Mouse (Mus musculus) forebrain, embryonic 12.5 days (tissue): Measurements from ENCODE around the gene Mapkapk2. TPM values are rescaled to one million over a fixed set of nuclear protein-coding genes. Genes with fewer than 3 reads are reported as not detected.

Experiments used
- ATAC-seq: fragments of 200-750 bp; cut with Nextera tagmentation; 2 replicates; pipeline ENCODE4 v1.8.0; 2017; ENCODE audit warnings: moderate TSS enrichment; ENCODE audit not compliant: low FRiP score
- H3K27ac ChIP-seq: fragments of 300-500 bp; sonication (generic); 2 replicates; pipeline ENCODE4 v1.5.1; 2016; ENCODE audit warnings: mild to moderate bottlenecking
- H3K27me3 ChIP-seq: fragments of 300-500 bp; sonication (generic); 2 replicates; pipeline ENCODE4 v1.6.1; 2016; ENCODE audit warnings: mild to moderate bottlenecking
- H3K36me3 ChIP-seq: fragments of 300-500 bp; sonication (generic); replicated peaks from 2 replicates; pipeline ENCODE4 v1.6.1; 2016; ENCODE audit warnings: mild to moderate bottlenecking
- H3K4me1 ChIP-seq: fragments of 300-500 bp; sonication (generic); 2 replicates; pipeline ENCODE4 v1.6.1; 2016
- H3K4me2 ChIP-seq: fragments of 300-500 bp; sonication (generic); 2 replicates; pipeline ENCODE4 v1.6.1; 2016; ENCODE audit warnings: mild to moderate bottlenecking, moderate library complexity
- H3K4me3 ChIP-seq: fragments of 300-500 bp; sonication (generic); replicated peaks from 2 replicates; pipeline ENCODE4 v1.5.1; 2016; ENCODE audit warnings: mild to moderate bottlenecking
- H3K9ac ChIP-seq: fragments of 300-500 bp; sonication (generic); 2 replicates; pipeline ENCODE4 v1.6.1; 2016; ENCODE audit warnings: mild to moderate bottlenecking
- H3K9me3 ChIP-seq: fragments of 300-500 bp; sonication (generic); 2 replicates; pipeline ENCODE4 v1.6.1; 2016
- WGBS: fragments of 180-500 bp; shearing (Covaris S2); methylation state at CpG from one replicate; pipeline ENCODE4 v1.1.7; 2016; 5-methylcytosine and 5-hydroxymethylcytosine counted together
- polyA plus RNA-seq: library from polyadenylated mRNA; unstranded; fragments of >200 nt; fragmentation: Nextera tagmentation; extraction: Ambion mirVana; gene quantifications from 2 replicates; pipeline ENCODE4 v1.2.1, GENCODE M21; 2016

Mapkapk2 gene
- polyA plus RNA-seq, 1 experiment from 2014 or later = 55.3 TPM

GRCm38 (mm10) chr1:131020425-131021310 is 77.0 kb downstream of the Mapkapk2 start:
- ATAC-seq = no peak
- Histone ChIP-seq H3K4me1 (no peaks in the 10 kb centered on the region), H3K4me3 (no peak overlapping the region), H3K9me3 (no peaks in the 10 kb centered on the region), H3K27me3 (no peaks in the 10 kb centered on the region), H3K36me3 (no peaks in the 10 kb centered on the region), H3K27ac (no peak overlapping the region), H3K4me2 (no peak overlapping the region), H3K9ac (no peak overlapping the region)
- WGBS = 58% methylated on average over 12 of the region's 12 CpGs

- H3K27ac ChIP-seq = no peak within 1 kb of the TSS
- no peak within 1 kb of the TSS for H3K4me2 ChIP-seq
- H3K27me3 ChIP-seq = no peaks in the 10 kb centered on the region
- no peaks in the 10 kb centered on the region for H3K36me3 ChIP-seq
- no peaks in the 10 kb centered on the region for H3K4me1 ChIP-seq
- no peak within 1 kb of the TSS for H3K9ac ChIP-seq
- WGBS = 79% methylated on average over 8 of the region's 8 CpGs
- no peak for ATAC-seq
- H3K4me3 ChIP-seq = no peak within 1 kb of the TSS
- no peaks in the 10 kb centered on the region for H3K9me3 ChIP-seq
Measured at GRCm38 (mm10) chr1:131019492-131020098, 78.0 kb downstream of the Mapkapk2 start, which contains the start of gene Il10. Il10 (plus strand) TSS chr1:131019845.

- ATAC-seq = no peak
- no peak overlapping the region for H3K27ac ChIP-seq
- whole genome bisulfite sequencing = 93% methylated on average over 7 of the region's 7 CpGs
Measured at GRCm38 (mm10) chr1:131015879-131016278, 81.7 kb downstream of the Mapkapk2 start.

GRCm38 (mm10) chr1:131015281-131015680 is 82.3 kb downstream of the Mapkapk2 start:
- ATAC-seq = no peak
- Histone ChIP-seq H3K27me3 (no peaks in the 10 kb centered on the region), H3K4me3 (no peak overlapping the region), H3K36me3 (no peaks in the 10 kb centered on the region), H3K9me3 (no peaks in the 10 kb centered on the region), H3K4me2 (no peak overlapping the region), H3K9ac (no peak overlapping the region), H3K4me1 (no peaks in the 10 kb centered on the region), H3K27ac (no peak overlapping the region)
- WGBS = 92% methylated on average over 6 of the region's 6 CpGs

More at GRCm38 (mm10) chr1:131015879-131016278, 81.7 kb downstream of the Mapkapk2 start:
- Histone ChIP-seq H3K4me3 (no peak overlapping the region), H3K4me1 (no peaks in the 10 kb centered on the region), H3K9me3 (no peaks in the 10 kb centered on the region), H3K9ac (no peak overlapping the region), H3K27me3 (no peaks in the 10 kb centered on the region), H3K36me3 (no peaks in the 10 kb centered on the region), H3K4me2 (no peak overlapping the region)

GRCm38 (mm10) chr1:131013926-131014325 is 83.7 kb downstream of the Mapkapk2 start:
- no peaks in the 10 kb centered on the region for H3K9me3 ChIP-seq
- no peak overlapping the region for H3K27ac ChIP-seq
- WGBS = 91% methylated on average over 5 of the region's 5 CpGs
- H3K9ac ChIP-seq = no peak overlapping the region
- H3K4me2 ChIP-seq = no peak overlapping the region
- H3K36me3 ChIP-seq = no peaks in the 10 kb centered on the region
- no peaks in the 10 kb centered on the region for H3K27me3 ChIP-seq
- no peak overlapping the region for H3K4me3 ChIP-seq
- H3K4me1 ChIP-seq = 0 out of 2 replicates have a peak, but pooled peaks cover 2% of the 10 kb centered on the region
- ATAC-seq = no peak

GRCm38 (mm10) chr1:131012494-131012893 is 85.1 kb downstream of the Mapkapk2 start:
- Histone ChIP-seq H3K9me3 (no peaks in the 10 kb centered on the region), H3K4me3 (no peak overlapping the region), H3K27me3 (no peaks in the 10 kb centered on the region), H3K9ac (no peak overlapping the region), H3K27ac (no peak overlapping the region), H3K4me2 (no peak overlapping the region), H3K4me1 (0 out of 2 replicates have a peak, but pooled peaks cover 2% of the 10 kb centered on the region), H3K36me3 (no peaks in the 10 kb centered on the region)
- no peak for ATAC-seq
- WGBS = 74% methylated on average over 8 of the region's 8 CpGs

GRCm38 (mm10) chr1:131010201-131011153 is 87.1 kb downstream of the Mapkapk2 start:
- H3K27me3 ChIP-seq = no peaks in the 10 kb centered on the region
- 0 out of 2 replicates have a peak, but pooled peaks cover 2% of the 10 kb centered on the region for H3K4me1 ChIP-seq
- 82% methylated on average over 17 of the region's 17 CpGs for WGBS
- H3K9me3 ChIP-seq = no peaks in the 10 kb centered on the region
- no peak overlapping the region for H3K27ac ChIP-seq
- ATAC-seq = no peak
- H3K36me3 ChIP-seq = no peaks in the 10 kb centered on the region
- H3K9ac ChIP-seq = no peak overlapping the region
- H3K4me2 ChIP-seq = no peak overlapping the region
- H3K4me3 ChIP-seq = no peak overlapping the region

- Histone ChIP-seq H3K36me3 (no peaks in the 10 kb centered on the region), H3K4me2 (no peak overlapping the region), H3K9me3 (no peaks in the 10 kb centered on the region), H3K9ac (no peak overlapping the region), H3K4me3 (no peak overlapping the region), H3K27ac (no peak overlapping the region), H3K27me3 (no peaks in the 10 kb centered on the region), H3K4me1 (0 out of 2 replicates have a peak, but pooled peaks cover 2% of the 10 kb centered on the region)
- ATAC-seq = no peak
- 74% methylated on average over 1 of the region's 1 CpGs for WGBS
Measured at GRCm38 (mm10) chr1:131006069-131006468, 91.6 kb downstream of the Mapkapk2 start.

Other genes starting within 250 kb of the Mapkapk2 start
- not detected in 2 replicates for gene Fcmr, start 232.2 kb downstream of the Mapkapk2 start, polyA plus RNA-seq
- gene Il24, start 210.4 kb downstream of the Mapkapk2 start, polyA plus RNA-seq = not detected in 2 replicates
- not detected in 2 replicates for gene Il20, start 186.4 kb downstream of the Mapkapk2 start, polyA plus RNA-seq
- gene Il19, start 157.7 kb downstream of the Mapkapk2 start, polyA plus RNA-seq = not detected in 2 replicates
- gene Il10, start 78.0 kb downstream of the Mapkapk2 start, polyA plus RNA-seq = not detected in 2 replicates
- 20.9 and 21.8 TPM in 2 replicates for gene Dyrk3, start 40.5 kb upstream of the Mapkapk2 start, polyA plus RNA-seq
- gene Eif2d, start 55.4 kb upstream of the Mapkapk2 start, polyA plus RNA-seq = 54.8 and 56.0 TPM in 2 replicates
- gene Rassf5, start 147.4 kb upstream of the Mapkapk2 start, polyA plus RNA-seq = 0.98 and 1.1 TPM in 2 replicates
- gene Ikbke, start 181.8 kb upstream of the Mapkapk2 start, polyA plus RNA-seq = 0.72 and 0.88 TPM in 2 replicates